Comparison of ENCODE assay signal across 31 mouse cellular contexts in genomic region chr13:96895144-96895543, GRCm38 (mm10). TPM values are rescaled to one million over a fixed set of nuclear protein-coding genes. Genes with fewer than 3 reads are reported as not detected.
"Had no signal": no experiment of that assay in that cellular context is flagged by ENCODE, and none has a peak within 500 bp of the region (broad histone marks: within the 10 kb centered on the region; RNA-seq: fewer than 3 reads in every experiment).

No protein-coding gene starts in this region.

- H3K9ac ChIP-seq: limb, embryonic 12.5 days; limb, embryonic 13.5 days; limb, embryonic 15.5 days; liver, embryonic 12.5 days; liver, embryonic 13.5 days; liver, embryonic 14.5 days; liver, embryonic 15.5 days; liver, postnatal 0 days; lung, embryonic 14.5 days; lung, embryonic 15.5 days; midbrain, embryonic 12.5 days; midbrain, embryonic 15.5 days; neural tube, embryonic 12.5 days had no signal

- H3K36me3 ChIP-seq: limb, embryonic 10.5 days; limb, embryonic 12.5 days; limb, embryonic 13.5 days; limb, embryonic 15.5 days; liver, embryonic 12.5 days; liver, embryonic 13.5 days; liver, embryonic 15.5 days; lung, embryonic 15.5 days; midbrain, embryonic 10.5 days; midbrain, embryonic 12.5 days; midbrain, embryonic 15.5 days; neural tube, embryonic 12.5 days had no signal

- H3K4me1 ChIP-seq: limb, embryonic 10.5 days; limb, embryonic 12.5 days; limb, embryonic 13.5 days; limb, embryonic 15.5 days; liver, embryonic 12.5 days; liver, embryonic 13.5 days; liver, embryonic 15.5 days; lung, embryonic 15.5 days; megakaryocyte, embryonic 14.5 days; midbrain, embryonic 10.5 days; midbrain, embryonic 12.5 days; midbrain, embryonic 15.5 days; neural tube, embryonic 12.5 days had no signal

- H3K27me3 ChIP-seq: limb, embryonic 12.5 days; limb, embryonic 13.5 days; limb, embryonic 15.5 days; liver, embryonic 12.5 days; liver, embryonic 13.5 days; liver, embryonic 15.5 days; lung, embryonic 15.5 days; midbrain, embryonic 12.5 days; midbrain, embryonic 15.5 days; neural tube, embryonic 12.5 days had no signal

- H3K4me3 ChIP-seq: limb, embryonic 10.5 days; limb, embryonic 12.5 days; limb, embryonic 13.5 days; limb, embryonic 15.5 days; liver, embryonic 12.5 days; liver, embryonic 13.5 days; liver, embryonic 15.5 days; lung, embryonic 15.5 days; megakaryocyte, embryonic 14.5 days; midbrain, embryonic 10.5 days; midbrain, embryonic 12.5 days; midbrain, embryonic 15.5 days; myocyte; neural tube, embryonic 12.5 days had no signal

- DNase-seq: left cerebral cortex, postnatal 4 days; liver; liver, embryonic 13.5 days; liver, postnatal 0 days; lung, adult 18-20 months; lung, adult 2 months; lung, embryonic 14.5 days; lung, postnatal 10 days; lung, postnatal 14 days; lung, postnatal 36 days; lung, postnatal 4 days; midbrain, embryonic 14.5 days had no signal

- H3K9me3 ChIP-seq: limb, embryonic 10.5 days; limb, embryonic 12.5 days; limb, embryonic 15.5 days; liver, embryonic 12.5 days; liver, embryonic 13.5 days; liver, embryonic 15.5 days; lung, embryonic 15.5 days; megakaryocyte, embryonic 14.5 days; midbrain, embryonic 10.5 days; midbrain, embryonic 12.5 days; midbrain, embryonic 15.5 days; neural tube, embryonic 12.5 days had no signal

- H3K27ac ChIP-seq: limb, embryonic 10.5 days; limb, embryonic 12.5 days; limb, embryonic 13.5 days; limb, embryonic 15.5 days; liver, embryonic 12.5 days; liver, embryonic 13.5 days; liver, embryonic 14.5 days; liver, embryonic 15.5 days; lung, embryonic 15.5 days; macrophage; midbrain, embryonic 10.5 days; midbrain, embryonic 12.5 days; midbrain, embryonic 15.5 days; neural tube, embryonic 12.5 days had no signal

- ATAC-seq: liver, embryonic 12.5 days; liver, postnatal 0 days; lung, postnatal 0 days; midbrain, embryonic 15.5 days; midbrain, embryonic 16.5 days had no signal

- H3K4me2 ChIP-seq: limb, embryonic 12.5 days; limb, embryonic 13.5 days; limb, embryonic 15.5 days; liver, embryonic 11.5 days; liver, embryonic 12.5 days; liver, embryonic 13.5 days; liver, embryonic 15.5 days; lung, embryonic 14.5 days; lung, embryonic 15.5 days; midbrain, embryonic 11.5 days; midbrain, embryonic 12.5 days; midbrain, embryonic 15.5 days; neural tube, embryonic 12.5 days had no signal

RNA-seq across cellular contexts. Expression of gene Gcnt4, which starts 29.3 kb away (rescaled TPM):
- polyA plus RNA-seq: macrophage had no signal
